Mouse (Mus musculus): ENCODE measurements around the gene Rbm20.

Rbm20 gene

GRCm38 (mm10) chr19:53712297-53713025 lies 35.4 kb downstream of the Rbm20 start:
- in situ Hi-C loops (cut with MboI, MseI): no loop called here

DNA sequence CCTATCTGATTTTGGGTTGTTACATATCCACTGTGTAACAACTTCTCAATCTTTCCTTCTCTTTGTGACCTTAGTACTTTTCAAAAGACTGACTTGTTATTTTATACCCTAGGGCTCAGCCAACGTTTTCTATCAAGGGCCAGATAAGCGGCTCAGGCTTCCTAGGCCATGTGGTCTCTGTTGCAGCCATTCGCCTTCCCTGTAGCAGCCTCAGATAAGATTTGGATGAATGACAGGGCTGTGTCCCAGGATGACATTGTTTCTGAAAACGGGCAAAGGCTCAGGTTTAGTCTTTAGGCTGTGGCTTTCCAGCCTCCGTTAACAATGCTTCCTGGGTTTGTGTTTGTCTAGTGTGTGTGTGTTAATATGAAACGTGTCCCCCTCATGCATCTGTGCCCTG lies 36.3 kb downstream of the Rbm20 start:
- in situ Hi-C loops (cut with MboI, MseI): no loop called here

DNA sequence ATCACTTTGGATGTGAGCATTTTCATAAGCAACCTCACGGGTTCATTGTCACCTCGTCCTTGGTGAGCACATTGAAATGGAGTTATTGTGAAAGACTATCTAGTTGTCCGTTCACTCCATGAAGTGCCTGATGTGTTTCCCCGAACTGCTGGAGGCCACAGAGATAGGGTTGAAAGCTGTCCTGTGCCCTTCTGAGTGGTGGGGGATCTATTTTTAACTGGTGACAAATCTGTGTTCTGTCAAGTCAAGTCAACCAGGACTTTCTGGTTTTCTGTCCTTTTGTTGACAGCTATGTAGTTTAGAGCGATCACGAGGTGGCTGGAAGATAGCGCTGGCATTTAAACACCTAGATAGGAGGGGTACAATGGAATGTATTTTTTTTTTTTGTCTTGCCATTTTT lies 39.4 kb downstream of the Rbm20 start:
- in situ Hi-C loops (cut with MboI, MseI): no loop called here

DNA sequence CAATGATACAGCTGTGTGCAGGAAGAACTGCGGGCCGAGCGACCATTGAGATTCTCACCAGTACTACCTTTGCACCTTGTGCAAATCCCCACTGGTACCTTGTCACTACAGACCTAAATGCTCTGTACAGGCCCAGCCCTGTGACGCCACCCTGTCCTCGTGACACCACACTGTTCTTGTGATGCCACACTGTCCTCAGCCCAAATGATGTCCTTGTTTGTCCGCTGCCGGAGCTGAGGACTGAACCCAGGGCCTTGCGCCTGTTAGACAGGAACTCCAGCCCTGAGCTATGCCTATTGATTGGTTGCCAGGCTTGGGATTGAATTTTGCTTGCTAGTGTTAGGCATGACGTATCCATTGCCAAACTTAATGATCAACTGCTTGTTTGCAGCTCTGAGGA lies 40.3 kb downstream of the Rbm20 start:
- in situ Hi-C loops (cut with MboI, MseI): no loop called here

GRCm38 (mm10) chr19:53722186-53722585 lies 45.1 kb downstream of the Rbm20 start:
- in situ Hi-C loops (cut with MboI, MseI): no loop called here

GRCm38 (mm10) chr19:53724053-53724452 lies 46.9 kb downstream of the Rbm20 start:
- in situ Hi-C loops (cut with MboI, MseI): no loop called here

DNA sequence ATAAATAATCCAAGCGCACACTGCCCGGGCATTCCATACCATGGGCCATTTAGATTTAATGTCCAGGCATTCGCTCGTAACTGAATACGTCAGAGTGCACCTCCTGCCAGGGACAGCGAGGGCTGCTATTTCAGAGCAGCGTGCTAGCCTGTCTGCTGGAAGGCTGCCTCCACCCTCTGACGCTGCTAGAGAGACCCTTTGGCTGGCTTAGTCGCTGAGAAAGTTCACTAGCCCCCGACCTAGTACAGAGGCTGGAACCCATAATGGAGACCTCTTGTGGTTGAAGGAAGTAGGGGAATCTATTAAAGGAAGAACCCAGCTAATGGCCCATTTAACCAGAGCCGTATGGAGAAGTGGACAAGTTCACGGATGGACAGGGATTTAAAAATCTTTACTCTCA lies 49.2 kb downstream of the Rbm20 start:
- in situ Hi-C loops (cut with MboI, MseI): no loop called here

- in situ Hi-C loops (cut with MboI, MseI): no loop called here
Measured at GRCm38 (mm10) chr19:53726755-53727154, 49.6 kb downstream of the Rbm20 start.

GRCm38 (mm10) chr19:53727277-53727676 lies 50.2 kb downstream of the Rbm20 start:
- in situ Hi-C loops (cut with MboI, MseI): no loop called here

DNA sequence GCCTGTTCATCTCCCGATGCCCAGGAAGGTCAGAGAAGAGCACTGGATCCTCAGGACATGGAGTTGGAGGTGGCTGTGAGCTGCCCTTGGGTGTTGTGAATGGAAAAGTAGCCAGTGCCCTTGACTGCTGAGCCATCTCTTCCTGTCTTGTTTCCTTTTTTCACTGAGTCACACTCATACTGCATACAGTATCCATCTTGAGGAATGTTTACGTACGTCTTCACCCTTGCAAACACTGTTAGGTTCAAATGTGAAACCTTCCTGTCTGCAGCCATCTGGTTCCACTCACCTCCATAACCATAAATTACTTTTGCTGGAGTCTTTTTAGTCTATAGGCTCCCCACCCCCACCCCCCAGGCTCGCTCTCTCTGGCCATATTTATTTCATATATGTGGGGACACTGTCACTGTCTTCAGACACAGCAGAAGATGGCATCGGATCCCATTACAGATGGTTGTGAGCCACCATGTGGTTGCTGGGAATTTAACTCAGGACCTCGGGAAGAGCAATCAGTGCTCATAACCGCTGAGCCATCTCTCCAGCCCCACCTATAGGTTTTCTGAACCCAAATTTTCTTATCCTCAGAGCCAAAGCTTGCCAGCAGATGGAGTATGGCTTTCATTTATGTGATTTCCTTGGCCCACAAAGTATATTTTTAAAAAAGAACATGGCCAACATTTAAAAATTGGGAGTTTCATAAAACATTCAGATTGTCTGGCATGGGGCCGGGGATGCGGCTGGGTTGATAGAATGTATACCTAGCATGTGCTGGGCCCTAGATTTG lies 51.0 kb downstream of the Rbm20 start:
- in situ Hi-C loops (cut with MboI, MseI): no loop called here

DNA sequence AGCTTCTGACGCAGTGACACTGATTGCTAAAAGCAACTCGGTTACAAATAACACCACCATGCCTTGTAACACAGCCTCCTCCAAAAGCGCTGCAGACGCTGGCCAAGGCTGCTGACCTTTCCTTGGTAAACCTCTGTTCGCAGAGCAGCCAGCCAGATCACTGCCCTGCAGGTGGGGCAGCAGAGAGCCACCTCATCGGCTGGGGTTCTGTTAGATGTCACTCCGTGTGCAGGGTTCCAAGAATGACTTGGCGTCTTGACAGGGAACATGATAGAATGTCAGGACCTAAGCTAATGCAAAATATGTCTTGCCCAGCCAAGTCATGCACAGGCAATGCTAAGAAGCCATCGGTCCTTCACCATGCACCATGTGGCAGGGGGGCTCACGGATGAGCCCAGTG lies 52.8 kb downstream of the Rbm20 start:
- in situ Hi-C loops (cut with MboI, MseI): no loop called here

DNA sequence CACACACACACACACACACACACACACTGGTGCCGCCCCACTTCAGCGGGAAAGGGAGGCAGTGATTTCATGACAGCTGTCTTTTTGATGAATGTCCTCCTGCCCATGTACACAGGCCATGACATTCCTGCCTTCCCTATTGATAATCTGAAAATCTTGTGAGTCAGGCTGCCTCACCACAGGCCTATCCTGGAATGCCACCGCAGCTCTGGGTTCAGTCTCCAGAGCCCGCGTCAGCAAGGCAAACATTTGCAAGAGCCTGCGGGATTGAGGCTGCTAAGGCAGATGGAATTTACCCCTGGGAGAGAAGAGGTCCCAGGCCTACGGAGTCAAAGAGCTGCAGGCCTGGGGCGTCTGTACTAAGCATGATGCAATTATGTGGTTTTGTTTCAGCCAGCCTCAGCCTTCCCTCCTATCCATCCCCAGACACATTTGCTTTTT lies 54.7 kb downstream of the Rbm20 start:
- in situ Hi-C loops (cut with MboI, MseI): no loop called here

DNA sequence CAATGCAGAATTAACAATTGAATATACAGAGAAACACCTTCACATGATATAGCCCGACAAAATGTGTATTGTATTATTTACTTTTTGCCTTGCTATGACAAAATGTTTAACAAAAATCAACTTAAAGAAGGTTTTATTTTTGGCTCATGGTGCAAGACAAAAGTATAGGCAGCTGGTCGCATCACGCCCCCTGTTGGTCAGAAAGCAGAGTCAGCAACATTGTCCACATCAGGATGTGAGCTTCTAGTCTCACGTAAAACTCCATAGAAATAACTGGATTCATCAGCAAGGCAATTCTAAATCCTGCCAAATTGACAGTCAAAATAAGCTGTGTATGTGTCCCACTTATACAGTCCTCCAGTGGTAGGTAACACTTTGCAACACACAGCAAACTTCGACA lies 57.7 kb downstream of the Rbm20 start:
- in situ Hi-C loops (cut with MboI, MseI): no loop called here

- in situ Hi-C loops (cut with MboI, MseI): no loop called here
Measured at GRCm38 (mm10) chr19:53738701-53739131, 61.6 kb downstream of the Rbm20 start.

DNA sequence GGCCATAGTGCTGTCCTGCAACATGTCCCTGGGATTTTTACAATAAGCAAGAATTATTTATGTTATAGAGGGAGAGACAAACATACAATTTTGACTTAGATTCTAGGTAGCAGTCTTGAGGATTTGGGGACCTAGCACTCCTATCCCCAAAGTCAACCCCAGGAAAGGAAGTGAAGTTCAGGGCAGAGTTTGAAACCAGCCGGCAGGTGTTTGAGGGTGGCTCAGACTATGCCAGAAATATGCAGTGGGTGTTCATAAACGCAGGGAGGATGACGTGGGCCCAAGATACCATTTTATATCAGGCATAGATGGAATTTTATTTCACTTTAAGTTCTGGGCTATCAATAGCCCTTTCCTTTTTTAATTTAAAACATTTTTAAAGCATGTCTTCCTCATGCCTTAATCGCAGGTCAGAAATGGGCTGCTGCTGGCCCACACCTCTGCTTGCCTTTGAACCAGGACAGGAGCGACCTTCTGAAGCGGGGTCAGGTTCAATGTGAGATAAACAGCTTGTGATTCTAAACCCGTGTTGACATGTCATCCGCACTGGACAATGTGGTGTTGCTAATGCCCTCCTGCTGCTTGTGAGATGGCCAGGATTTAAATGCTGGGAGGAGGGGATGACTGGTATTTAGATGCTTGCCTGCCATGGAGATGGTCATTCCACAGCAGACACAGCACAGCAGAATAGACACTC lies 62.6 kb downstream of the Rbm20 start:
- in situ Hi-C loops (cut with MboI, MseI): loop anchor here in 1 of 2 experiments (5.0 kb wide), 1 partner anchor 92 kb away; no protein-coding TSS in a partner anchor

DNA sequence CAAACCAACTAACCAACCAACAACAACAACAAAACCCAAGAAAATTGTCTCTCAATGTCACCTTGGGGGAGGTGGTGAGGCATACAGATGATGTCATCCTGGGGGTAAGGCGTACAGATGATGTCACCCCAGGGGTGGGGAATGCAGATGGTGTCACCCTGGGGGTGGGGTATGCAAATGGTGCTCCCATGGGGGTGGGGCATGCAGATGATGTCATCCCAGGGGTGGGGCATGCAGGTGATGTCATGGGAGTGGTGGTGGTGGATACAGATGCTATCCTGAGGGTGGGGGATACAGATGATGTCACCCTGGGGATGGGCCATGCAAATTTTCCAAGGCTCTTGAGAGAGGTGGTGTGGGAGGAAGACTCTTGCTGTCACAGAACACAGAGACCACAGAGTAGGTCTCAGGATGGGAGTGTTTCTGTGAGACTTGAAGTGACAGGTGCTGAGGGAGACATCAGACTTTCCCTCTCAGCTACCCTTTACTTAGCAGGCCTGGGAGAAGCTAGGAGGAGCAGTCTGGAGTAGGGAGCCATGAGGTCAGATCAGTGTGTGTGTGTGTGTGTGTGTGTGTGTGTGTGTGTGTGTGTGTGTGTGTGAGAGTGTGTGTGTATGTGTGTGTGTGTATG lies 63.8 kb downstream of the Rbm20 start:
- in situ Hi-C loops (cut with MboI, MseI): loop anchor here in 1 of 2 experiments (5.0 kb wide), 1 partner anchor 94 kb away; no protein-coding TSS in a partner anchor

GRCm38 (mm10) chr19:53741902-53742301 lies 64.8 kb downstream of the Rbm20 start:
- in situ Hi-C loops (cut with MboI, MseI): loop anchor here in 1 of 2 experiments (5.0 kb wide), 1 partner anchor 95 kb away; no protein-coding TSS in a partner anchor

DNA sequence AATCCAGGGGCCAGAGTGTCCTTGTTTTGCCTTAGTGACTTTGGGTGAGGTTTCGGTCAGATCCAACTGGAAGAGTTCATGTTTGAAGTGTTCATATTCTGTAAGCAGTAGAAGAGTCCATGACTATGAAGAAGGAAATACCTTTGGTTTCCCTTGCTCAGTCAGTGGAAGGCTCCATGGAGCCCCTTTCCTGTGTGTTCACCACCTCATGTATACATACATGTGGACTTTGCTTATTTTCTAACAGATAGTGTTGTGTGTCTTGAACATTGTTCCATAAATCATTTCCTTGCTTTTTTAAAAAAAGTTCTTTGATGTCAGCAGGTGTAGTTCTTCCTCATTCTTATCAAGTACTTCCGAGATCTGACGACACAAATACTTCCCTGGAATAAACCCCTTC lies 68.2 kb downstream of the Rbm20 start:
- in situ Hi-C loops (cut with MboI, MseI): no loop called here

- in situ Hi-C loops (cut with MboI, MseI): no loop called here
Measured at GRCm38 (mm10) chr19:53746116-53746515, 69.0 kb downstream of the Rbm20 start.

DNA sequence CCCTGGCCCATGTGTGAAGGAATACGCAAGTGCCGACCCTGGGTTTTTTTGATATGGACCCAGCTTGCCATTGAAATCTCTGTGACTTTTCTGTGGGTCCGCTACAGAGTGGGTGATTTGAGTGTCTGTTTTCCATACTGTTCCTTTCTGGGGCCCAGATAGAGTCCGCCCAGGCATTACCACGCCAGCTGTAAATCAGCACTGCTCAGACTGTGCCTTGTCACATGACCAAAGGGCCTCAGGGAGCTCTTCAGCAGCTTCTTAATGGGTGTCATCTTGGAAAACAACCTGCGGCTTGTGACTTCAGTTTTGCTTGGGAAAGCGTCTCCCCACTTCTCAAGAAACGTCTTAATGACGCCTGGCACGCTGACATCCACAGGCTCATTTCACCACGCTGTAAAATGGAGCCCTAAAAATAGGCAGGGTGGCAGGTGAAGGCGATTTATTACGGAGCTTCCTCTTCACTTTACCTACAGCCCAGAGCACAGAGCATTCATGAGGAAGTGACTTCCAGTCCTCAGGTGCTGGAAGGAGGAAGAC lies 71.2 kb downstream of the Rbm20 start:
- in situ Hi-C loops (cut with MboI, MseI): no loop called here

GRCm38 (mm10) chr19:53749326-53749725 lies 72.2 kb downstream of the Rbm20 start:
- in situ Hi-C loops (cut with MboI, MseI): no loop called here

Data from T-helper 17 cell (primary cell).